Mouse (Mus musculus) forebrain, embryonic 15.5 days (tissue): ENCODE measurements around the gene Trpc5. TPM values are rescaled to one million over a fixed set of nuclear protein-coding genes. Genes with fewer than 3 reads are reported as not detected.

Experiments used
- polyA plus RNA-seq: library from polyadenylated mRNA; unstranded; fragments of >200 nt; fragmentation: Nextera tagmentation; extraction: Ambion mirVana; gene quantifications from 2 replicates; pipeline ENCODE4 v1.2.1, GENCODE M21; 2015

Gene Trpc5
- polyA plus RNA-seq, 1 experiment from 2014 or later, result 1.0 TPM

Other genes starting within 250 kb of the Trpc5 start
- 0.05 TPM in 1 of 2 replicates, not detected in the other for gene Trpc5os, start 231.6 kb downstream of the Trpc5 start, polyA plus RNA-seq
- gene Rtl4, start 727 bp upstream of the Trpc5 start, polyA plus RNA-seq, result 0.32 and 0.67 TPM in 2 replicates